Mouse (Mus musculus) heart, adult 2 months (tissue): Measurements from ENCODE around the gene Rab12. TPM values are rescaled to one million over a fixed set of nuclear protein-coding genes. Genes with fewer than 3 reads are reported as not detected.

Source experiments
- DNase-seq, 2 experiments: peaks; one replicate each; pipeline ENCODE4 v3.0.0; 2021
- H3K27ac ChIP-seq: fragments of 200-600 bp; 2 replicates; pipeline ENCODE4 v1.8.1; 2022
- H3K27me3 ChIP-seq: fragments of 200-500 bp; 2 replicates; pipeline ENCODE4 v1.6.1; 2012; ENCODE audit warnings: mild to moderate bottlenecking, low read length, inconsistent platforms, mixed read lengths; ENCODE audit not compliant: control insufficient read depth, insufficient read depth
- H3K36me3 ChIP-seq: fragments of 200-500 bp; 2 replicates; pipeline ENCODE4 v1.6.1; 2012; ENCODE audit warnings: low read length, inconsistent platforms; ENCODE audit not compliant: control insufficient read depth, insufficient read depth
- H3K4me1 ChIP-seq: fragments of 200-500 bp; 2 replicates; pipeline ENCODE4 v1.6.1; 2011; ENCODE audit warnings: low read length; ENCODE audit not compliant: control insufficient read depth, insufficient read depth
- H3K4me3 ChIP-seq: fragments of 200-600 bp; 2 replicates; pipeline ENCODE4 v1.8.1; 2022
- H3K79me2 ChIP-seq: fragments of 200-500 bp; replicated peaks from 2 replicates; pipeline ENCODE4 v1.6.1; 2012; ENCODE audit warnings: mild to moderate bottlenecking, inconsistent platforms, low read length, moderate library complexity, mixed read lengths; ENCODE audit not compliant: control insufficient read depth, insufficient read depth
- H3K9ac ChIP-seq: fragments of 200-500 bp; 2 replicates; pipeline ENCODE4 v1.6.1; 2012; ENCODE audit warnings: low read depth, mild to moderate bottlenecking, control low read depth, inconsistent platforms, low read length, mixed read lengths
- CTCF ChIP-seq: fragments of 200-600 bp; IDR thresholded peaks from 2 replicates; pipeline ENCODE4 v1.8.1; 2022; ENCODE audit warnings: antibody characterized with exemption, mild to moderate bottlenecking, moderate library complexity
- EP300 ChIP-seq: fragments of 200-500 bp; IDR thresholded peaks from 2 replicates; pipeline ENCODE4 v1.6.1; 2011; ENCODE audit warnings: low read depth, low read length, control low read depth; ENCODE audit not compliant: insufficient read depth
- POLR2A ChIP-seq: fragments of 200-500 bp; IDR thresholded peaks from 2 replicates; pipeline ENCODE4 v1.6.1; 2011; ENCODE audit warnings: mild to moderate bottlenecking, low read depth, low read length, control low read depth; ENCODE audit not compliant: insufficient read depth
- WGBS: fragments of 180-500 bp; shearing (Covaris S2); methylation state at CpG from one replicate; pipeline ENCODE4 v1.1.7; 2018; 5-methylcytosine and 5-hydroxymethylcytosine counted together
- intact Hi-C: fragments of 180-260 bp; cut with DNase I; formaldehyde crosslinking; loops from one replicate; pipeline ENCODE4 v1.15.1; 2025
- polyA plus RNA-seq: library from polyadenylated mRNA; depleted of rRNA; stranded (reverse); fragments of >200 nt; gene quantifications from 2 replicates; pipeline ENCODE4 v1.2.3, GENCODE M21; 2012
- total RNA-seq, 2 experiments: library from RNA; stranded (reverse); gene quantifications; 2 replicates each; pipeline ENCODE4 v1.2.3; 2021

Gene Rab12
- total and polyA plus RNA-seq, 3 experiments = 79.7 to 238 (median 206) TPM

DNA sequence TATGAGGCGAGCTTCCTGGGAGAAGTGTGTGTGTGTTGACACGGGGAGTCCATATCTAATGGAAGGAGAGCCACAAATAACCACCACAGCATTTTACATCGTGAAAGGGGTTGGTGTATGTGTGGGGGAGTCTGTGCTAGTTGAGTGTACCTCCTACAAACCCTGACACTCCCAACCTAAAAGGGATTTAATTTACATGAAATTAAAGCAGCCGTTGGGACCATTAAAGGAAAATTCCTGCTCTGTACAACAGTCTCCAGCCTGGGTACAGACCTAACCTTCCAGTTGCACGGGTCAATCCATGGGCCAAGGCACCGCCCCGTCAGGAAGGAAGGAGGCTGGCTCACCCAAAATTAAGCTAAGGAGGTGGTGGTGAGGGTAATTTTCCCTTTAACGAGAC is 49.5 kb downstream of the Rab12 start:
- Histone ChIP-seq H3K9ac (no peak overlapping the region), H3K4me1 (no peaks in the 10 kb centered on the region; the same call in 1 of the 2 replicates), H3K79me2 (no peaks in the 10 kb centered on the region), H3K27ac (no peak overlapping the region), H3K36me3 (no peaks in the 10 kb centered on the region), H3K27me3 (no peaks in the 10 kb centered on the region), H3K4me3 (no peak overlapping the region)
- intact Hi-C loops = loop anchor here (5.0 kb wide), 1 partner anchor 313 kb away; no protein-coding TSS in a partner anchor
- 51% methylated on average over 8 of the region's 8 CpGs for WGBS
- no peak for DNase-seq
- TF ChIP-seq POLR2A (no peak), EP300 (no peak), CTCF (no peak)

- DNase-seq = no peak
- WGBS = 88% methylated on average over 1 of the region's 1 CpGs
- H3K9ac ChIP-seq = no peak overlapping the region
- intact Hi-C loops = no loop called here
- H3K27ac ChIP-seq = no peak overlapping the region
- TF ChIP-seq POLR2A (no peak), EP300 (no peak), CTCF (no peak)
- H3K36me3 ChIP-seq = no peaks in the 10 kb centered on the region
- no peaks in the 10 kb centered on the region for H3K27me3 ChIP-seq
- no peaks in the 10 kb centered on the region for H3K79me2 ChIP-seq
- no peak overlapping the region for H3K4me3 ChIP-seq
- no peaks in the 10 kb centered on the region; the same call in 1 of the 2 replicates for H3K4me1 ChIP-seq
Observed at GRCm38 (mm10) chr17:66457278-66457677, 62.3 kb downstream of the Rab12 start.

- no peak for TF ChIP-seq POLR2A
- TF ChIP-seq EP300 = 0 out of 2 replicates have a peak, but pooled peaks have one; percentile 17
- peak; percentile 95 for TF ChIP-seq CTCF
- H3K27me3 ChIP-seq = no peaks in the 10 kb centered on the region
- intact Hi-C loops = no loop called here
- DNase-seq = peak; percentile 78 to 87
- H3K79me2 ChIP-seq = no peaks in the 10 kb centered on the region
- H3K36me3 ChIP-seq = no peaks in the 10 kb centered on the region
- H3K4me3 ChIP-seq = no peak overlapping the region
- H3K9ac ChIP-seq = no peak overlapping the region
- H3K27ac ChIP-seq = no peak overlapping the region
- 2% methylated on average over 11 of the region's 11 CpGs for WGBS
- H3K4me1 ChIP-seq = peaks cover 1% of the 10 kb centered on the region
Observed at GRCm38 (mm10) chr17:66451143-66451542, 68.4 kb downstream of the Rab12 start.

DNA sequence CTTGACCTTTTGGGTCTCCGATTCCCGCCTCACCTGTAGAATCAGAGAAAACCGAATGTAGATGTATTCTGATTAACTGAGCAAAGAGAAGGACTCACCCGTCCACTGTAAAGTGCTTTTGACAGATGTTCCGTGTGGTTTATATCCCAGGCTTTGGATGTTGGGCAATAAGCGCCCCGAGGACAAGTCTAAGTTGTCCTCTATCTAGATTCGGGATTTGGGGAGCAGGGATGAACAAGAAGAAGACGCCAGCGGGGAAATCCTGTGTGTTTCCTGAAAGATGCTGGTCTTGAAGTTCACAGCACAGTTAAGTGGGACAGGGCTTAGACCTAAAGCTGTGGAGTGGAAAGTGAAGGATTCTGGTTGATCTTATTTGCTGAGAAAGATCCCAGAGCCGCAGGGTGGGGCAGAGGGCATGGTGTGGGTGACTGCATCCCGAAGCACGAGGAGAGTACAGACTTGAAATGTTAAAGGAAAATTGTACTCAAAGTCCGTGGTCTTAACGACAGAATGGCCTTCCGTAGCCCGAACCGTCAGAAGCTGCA is 68.9 kb downstream of the Rab12 start:
- intact Hi-C loops = no loop called here
- no peaks in the 10 kb centered on the region for H3K79me2 ChIP-seq
- H3K27me3 ChIP-seq = no peaks in the 10 kb centered on the region
- TF ChIP-seq POLR2A (no peak), CTCF (no peak), EP300 (no peak)
- peaks cover 1% of the 10 kb centered on the region for H3K4me1 ChIP-seq
- no peak overlapping the region for H3K27ac ChIP-seq
- H3K9ac ChIP-seq = peak overlapping the region; percentile 84; the same call in 1 of the 2 replicates
- H3K4me3 ChIP-seq = peak overlapping the region; percentile 66
- no peaks in the 10 kb centered on the region for H3K36me3 ChIP-seq
- peak in 1 of 2 experiments; percentile 24 for DNase-seq
- WGBS = 7% methylated on average over 18 of the region's 18 CpGs

- peak within 1 kb of the TSS; percentile 55 for H3K27ac ChIP-seq
- no peaks in the 10 kb centered on the region for H3K36me3 ChIP-seq
- H3K79me2 ChIP-seq = no peaks in the 10 kb centered on the region
- peak within 1 kb of the TSS; percentile 84 for H3K9ac ChIP-seq
- H3K27me3 ChIP-seq = no peaks in the 10 kb centered on the region
- intact Hi-C loops = loop anchor here (5.0 kb wide), 1 partner anchor 97 kb away; no protein-coding TSS in a partner anchor
- 1% methylated on average over 76 of the region's 76 CpGs for WGBS
- TF ChIP-seq POLR2A = peak; percentile 47
- TF ChIP-seq CTCF = 0 out of 2 replicates have a peak, but pooled peaks have one; percentile 13
- TF ChIP-seq EP300 = no peak
- H3K4me1 ChIP-seq = peaks cover 1% of the 10 kb centered on the region
- DNase-seq = peak; percentile 81 to 83
- H3K4me3 ChIP-seq = peak within 1 kb of the TSS; percentile 66
Observed at GRCm38 (mm10) chr17:66449460-66450341, 69.8 kb downstream of the Rab12 start, which contains the start of gene Mtcl1. Gene Mtcl1 (minus strand): TSS chr17:66449750.
